Mouse (Mus musculus) kidney, embryonic 15.5 days (tissue): ENCODE data around the gene Ccdc124. TPM values are rescaled to one million over a fixed set of nuclear protein-coding genes. Genes with fewer than 3 reads are reported as not detected.

Experiments used
- ATAC-seq: fragments of 200-750 bp; cut with Nextera tagmentation; replicated peaks from 2 replicates; pipeline ENCODE4 v1.8.0; 2017; ENCODE audit warnings: moderate TSS enrichment; ENCODE audit not compliant: low FRiP score
- H3K27ac ChIP-seq: fragments of 300-500 bp; sonication (generic); 2 replicates; pipeline ENCODE4 v1.5.1; 2015; ENCODE audit warnings: mild to moderate bottlenecking, inconsistent platforms
- H3K27me3 ChIP-seq: fragments of 300-500 bp; sonication (generic); 2 replicates; pipeline ENCODE4 v1.6.1; 2015; ENCODE audit warnings: inconsistent platforms
- H3K36me3 ChIP-seq: fragments of 300-500 bp; sonication (generic); 2 replicates; pipeline ENCODE4 v1.6.1; 2015; ENCODE audit warnings: inconsistent platforms
- H3K4me1 ChIP-seq: fragments of 300-500 bp; sonication (generic); 2 replicates; pipeline ENCODE4 v1.6.1; 2015; ENCODE audit warnings: inconsistent platforms
- H3K4me2 ChIP-seq: fragments of 300-500 bp; sonication (generic); 2 replicates; pipeline ENCODE4 v1.6.1; 2015; ENCODE audit warnings: moderate library complexity, mild to moderate bottlenecking, inconsistent platforms
- H3K4me3 ChIP-seq: fragments of 300-500 bp; sonication (generic); replicated peaks from 2 replicates; pipeline ENCODE4 v1.5.1; 2015; ENCODE audit warnings: mild to moderate bottlenecking, inconsistent platforms
- H3K9ac ChIP-seq: fragments of 300-500 bp; sonication (generic); 2 replicates; pipeline ENCODE4 v1.6.1; 2015; ENCODE audit warnings: mild to moderate bottlenecking, inconsistent platforms
- H3K9me3 ChIP-seq: fragments of 300-500 bp; sonication (generic); replicated peaks from 2 replicates; pipeline ENCODE4 v1.6.1; 2016; ENCODE audit warnings: inconsistent platforms
- WGBS: fragments of 180-500 bp; shearing (Covaris S2); methylation state at CpG from one replicate; pipeline ENCODE4 v1.1.7; 2015; ENCODE audit warnings: mixed read lengths; 5-methylcytosine and 5-hydroxymethylcytosine counted together
- polyA plus RNA-seq: library from polyadenylated mRNA; unstranded; fragments of >200 nt; fragmentation: Nextera tagmentation; extraction: Ambion mirVana; gene quantifications from 2 replicates; pipeline ENCODE4 v1.2.1, GENCODE M21; 2015

Ccdc124 gene
- polyA plus RNA-seq, 1 experiment from 2014 or later, result 123 TPM

GRCm38 (mm10) chr8:70880126-70880525, 6.4 kb upstream of the Ccdc124 start:
- H3K27ac ChIP-seq, result no peak overlapping the region
- no peak overlapping the region for H3K4me2 ChIP-seq
- peaks cover 10% of the 10 kb centered on the region for H3K4me1 ChIP-seq
- no peaks in the 10 kb centered on the region for H3K9me3 ChIP-seq
- H3K36me3 ChIP-seq, result no peaks in the 10 kb centered on the region
- 0 out of 2 replicates have a peak, but pooled peaks have one; percentile 19 for ATAC-seq
- no peak overlapping the region for H3K9ac ChIP-seq
- 7% methylated on average over 4 of the region's 4 CpGs for WGBS
- H3K27me3 ChIP-seq, result no peaks in the 10 kb centered on the region
- no peak overlapping the region for H3K4me3 ChIP-seq

- Histone ChIP-seq H3K4me1 (peaks cover 10% of the 10 kb centered on the region), H3K9ac (no peak overlapping the region), H3K4me3 (no peak overlapping the region), H3K27ac (no peak overlapping the region), H3K27me3 (no peaks in the 10 kb centered on the region), H3K36me3 (no peaks in the 10 kb centered on the region), H3K4me2 (no peak overlapping the region), H3K9me3 (no peaks in the 10 kb centered on the region)
- ATAC-seq, result no peak
- 58% methylated on average over 4 of the region's 4 CpGs for WGBS
These were observed 5.8 kb upstream of the Ccdc124 start for GRCm38 (mm10) chr8:70879500-70879899.

- no peak for ATAC-seq
- Histone ChIP-seq H3K9ac (no peak overlapping the region), H3K4me3 (no peak overlapping the region), H3K4me2 (no peak overlapping the region), H3K27ac (no peak overlapping the region), H3K36me3 (no peaks in the 10 kb centered on the region), H3K27me3 (no peaks in the 10 kb centered on the region), H3K4me1 (peaks cover 15% of the 10 kb centered on the region), H3K9me3 (no peaks in the 10 kb centered on the region)
- 60% methylated on average over 2 of the region's 2 CpGs for WGBS
These were observed 4.4 kb upstream of the Ccdc124 start for GRCm38 (mm10) chr8:70878178-70878577.

- H3K4me2 ChIP-seq, result no peak overlapping the region
- no peak overlapping the region for H3K9ac ChIP-seq
- H3K27me3 ChIP-seq, result no peaks in the 10 kb centered on the region
- WGBS, result 52% methylated on average over 4 of the region's 4 CpGs
- H3K4me3 ChIP-seq, result no peak overlapping the region
- H3K4me1 ChIP-seq, result peaks cover 28% of the 10 kb centered on the region
- ATAC-seq, result no peak
- no peaks in the 10 kb centered on the region for H3K36me3 ChIP-seq
- H3K27ac ChIP-seq, result no peak overlapping the region
- no peaks in the 10 kb centered on the region for H3K9me3 ChIP-seq
These were observed 2.6 kb upstream of the Ccdc124 start for GRCm38 (mm10) chr8:70876382-70876781.

- 91% methylated on average over 13 of the region's 13 CpGs for WGBS
- Histone ChIP-seq H3K27me3 (no peaks in the 10 kb centered on the region), H3K27ac (no peak overlapping the region), H3K4me3 (no peak overlapping the region), H3K9me3 (no peaks in the 10 kb centered on the region), H3K4me2 (no peak overlapping the region), H3K9ac (no peak overlapping the region), H3K4me1 (peaks cover 23% of the 10 kb centered on the region), H3K36me3 (no peaks in the 10 kb centered on the region)
- ATAC-seq, result no peak
These were observed 706 bp upstream of the Ccdc124 start for GRCm38 (mm10) chr8:70874441-70874840.

GRCm38 (mm10) chr8:70872643-70873363, 932 bp downstream of the Ccdc124 start:
- H3K9me3 ChIP-seq, result no peaks in the 10 kb centered on the region
- peaks cover 39% of the 10 kb centered on the region for H3K4me1 ChIP-seq
- H3K27ac ChIP-seq, result peak overlapping the region; percentile 89
- H3K4me3 ChIP-seq, result peak overlapping the region; percentile 92
- peaks cover 4% of the 10 kb centered on the region; the same call in 1 of the 2 replicates for H3K36me3 ChIP-seq
- no peaks in the 10 kb centered on the region for H3K27me3 ChIP-seq
- peak overlapping the region; percentile 70 for H3K9ac ChIP-seq
- ATAC-seq, result no peak
- peak overlapping the region; percentile 81 for H3K4me2 ChIP-seq
- WGBS, result 5% methylated on average over 31 of the region's 31 CpGs

GRCm38 (mm10) chr8:70871195-70871807, 2.4 kb downstream of the Ccdc124 start:
- no peaks in the 10 kb centered on the region for H3K27me3 ChIP-seq
- H3K4me3 ChIP-seq, result no peak overlapping the region
- peaks cover 9% of the 10 kb centered on the region; the same call in 1 of the 2 replicates for H3K36me3 ChIP-seq
- ATAC-seq, result no peak
- peaks cover 45% of the 10 kb centered on the region for H3K4me1 ChIP-seq
- no peak overlapping the region for H3K4me2 ChIP-seq
- no peak overlapping the region for H3K9ac ChIP-seq
- no peaks in the 10 kb centered on the region for H3K9me3 ChIP-seq
- WGBS, result 88% methylated on average over 5 of the region's 5 CpGs
- H3K27ac ChIP-seq, result no peak overlapping the region

- H3K4me1 ChIP-seq, result peaks cover 58% of the 10 kb centered on the region
- peaks cover 3% of the 10 kb centered on the region for H3K27me3 ChIP-seq
- no peak overlapping the region for H3K9ac ChIP-seq
- no peak for ATAC-seq
- no peak overlapping the region for H3K4me3 ChIP-seq
- peak overlapping the region; percentile 59 for H3K27ac ChIP-seq
- peaks cover 9% of the 10 kb centered on the region; the same call in 1 of the 2 replicates for H3K36me3 ChIP-seq
- H3K9me3 ChIP-seq, result no peaks in the 10 kb centered on the region
- H3K4me2 ChIP-seq, result peak overlapping the region; percentile 59; the same call in 1 of the 2 replicates
- WGBS, result 50% methylated on average over 16 of the region's 16 CpGs
These were observed 4.1 kb downstream of the Ccdc124 start for GRCm38 (mm10) chr8:70869601-70870041.

- 35% methylated on average over 5 of the region's 5 CpGs for WGBS
- peaks cover 8% of the 10 kb centered on the region for H3K27me3 ChIP-seq
- no peaks in the 10 kb centered on the region for H3K9me3 ChIP-seq
- H3K4me1 ChIP-seq, result peaks cover 63% of the 10 kb centered on the region
- H3K4me3 ChIP-seq, result no peak overlapping the region
- peak overlapping the region; percentile 59 for H3K27ac ChIP-seq
- H3K9ac ChIP-seq, result no peak overlapping the region
- peaks cover 9% of the 10 kb centered on the region; the same call in 1 of the 2 replicates for H3K36me3 ChIP-seq
- H3K4me2 ChIP-seq, result peak overlapping the region; percentile 59
- no peak for ATAC-seq
These were observed 4.5 kb downstream of the Ccdc124 start for GRCm38 (mm10) chr8:70869199-70869571.

GRCm38 (mm10) chr8:70868559-70869198, 5.1 kb downstream of the Ccdc124 start:
- 17% methylated on average over 40 of the region's 40 CpGs for WGBS
- Histone ChIP-seq H3K4me1 (peaks cover 64% of the 10 kb centered on the region), H3K36me3 (peaks cover 9% of the 10 kb centered on the region; the same call in 1 of the 2 replicates), H3K27me3 (peaks cover 13% of the 10 kb centered on the region), H3K9me3 (no peaks in the 10 kb centered on the region), H3K4me2 (peak overlapping the region; percentile 59), H3K9ac (peak overlapping the region; percentile 15; the same call in 1 of the 2 replicates), H3K27ac (peak overlapping the region; percentile 59), H3K4me3 (peak overlapping the region; percentile 29)
- ATAC-seq, result no peak

- WGBS, result 82% methylated on average over 7 of the region's 7 CpGs
- peaks cover 73% of the 10 kb centered on the region for H3K4me1 ChIP-seq
- ATAC-seq, result no peak
- H3K27ac ChIP-seq, result peak overlapping the region; percentile 77; the same call in 1 of the 2 replicates
- H3K4me2 ChIP-seq, result no peak overlapping the region
- H3K9me3 ChIP-seq, result no peaks in the 10 kb centered on the region
- H3K4me3 ChIP-seq, result no peak overlapping the region
- peaks cover 9% of the 10 kb centered on the region; the same call in 1 of the 2 replicates for H3K36me3 ChIP-seq
- peaks cover 34% of the 10 kb centered on the region for H3K27me3 ChIP-seq
- H3K9ac ChIP-seq, result no peak overlapping the region
These were observed 7.2 kb downstream of the Ccdc124 start for GRCm38 (mm10) chr8:70866566-70866965.
